Mouse (Mus musculus) neural tube, embryonic 10.5 days (tissue): ENCODE results near the gene Sertad2.

Source experiments
- DNase-seq: peaks from one replicate; pipeline ENCODE4 v3.0.0-alpha.2; 2017; ENCODE audit warnings: low spot score; ENCODE audit errors: extremely low spot score

Gene Sertad2

GRCm38 (mm10) chr11:20644166-20644565 is 101.1 kb downstream of the Sertad2 start:
- no peak for DNase-seq

GRCm38 (mm10) chr11:20644872-20645271 is 101.8 kb downstream of the Sertad2 start:
- DNase-seq, result no peak

- no peak for DNase-seq
Measured at GRCm38 (mm10) chr11:20645521-20645920, 102.5 kb downstream of the Sertad2 start.

GRCm38 (mm10) chr11:20646142-20646541 is 103.1 kb downstream of the Sertad2 start:
- DNase-seq, result no peak

- no peak for DNase-seq
Measured at GRCm38 (mm10) chr11:20646986-20647726, 104.1 kb downstream of the Sertad2 start.

- no peak for DNase-seq
Measured at GRCm38 (mm10) chr11:20647902-20648625, 105.0 kb downstream of the Sertad2 start.

- no peak for DNase-seq
Measured at GRCm38 (mm10) chr11:20649477-20649876, 106.4 kb downstream of the Sertad2 start.

GRCm38 (mm10) chr11:20650006-20650639 is 107.1 kb downstream of the Sertad2 start:
- no peak for DNase-seq

- DNase-seq, result no peak
Measured at GRCm38 (mm10) chr11:20651166-20651565, 108.1 kb downstream of the Sertad2 start.

GRCm38 (mm10) chr11:20655795-20656710 is 113.0 kb downstream of the Sertad2 start:
- DNase-seq, result peak; percentile 77

- peak; percentile 56 for DNase-seq
Measured at GRCm38 (mm10) chr11:20656711-20657057, 113.6 kb downstream of the Sertad2 start.

- no peak for DNase-seq
Measured at GRCm38 (mm10) chr11:20659094-20659493, 116.0 kb downstream of the Sertad2 start.

- no peak for DNase-seq
Measured at GRCm38 (mm10) chr11:20660111-20661097, 117.4 kb downstream of the Sertad2 start.

- no peak for DNase-seq
Measured at GRCm38 (mm10) chr11:20661652-20662051, 118.6 kb downstream of the Sertad2 start.

GRCm38 (mm10) chr11:20662811-20663210 is 119.8 kb downstream of the Sertad2 start:
- DNase-seq, result no peak

GRCm38 (mm10) chr11:20663580-20664198 is 120.6 kb downstream of the Sertad2 start:
- no peak for DNase-seq

- no peak for DNase-seq
Measured at GRCm38 (mm10) chr11:20664878-20665277, 121.8 kb downstream of the Sertad2 start.

GRCm38 (mm10) chr11:20671789-20672392 is 128.8 kb downstream of the Sertad2 start:
- no peak for DNase-seq

- DNase-seq, result no peak
Measured at GRCm38 (mm10) chr11:20672513-20672912, 129.5 kb downstream of the Sertad2 start.
